Mouse (Mus musculus) embryonic facial prominence, embryonic 13.5 days (tissue): Measurements from ENCODE around the gene Etfrf1. TPM values are rescaled to one million over a fixed set of nuclear protein-coding genes. Genes with fewer than 3 reads are reported as not detected.

Experiments used
- ATAC-seq: fragments of 200-750 bp; cut with Nextera tagmentation; 2 replicates; pipeline ENCODE4 v1.8.0; 2017; ENCODE audit warnings: low read depth; ENCODE audit not compliant: insufficient number of reproducible peaks, insufficient read depth, low FRiP score, low TSS enrichment
- H3K27ac ChIP-seq: fragments of 300-500 bp; sonication (generic); 2 replicates; pipeline ENCODE4 v1.5.1; 2015; ENCODE audit warnings: moderate library complexity, mild to moderate bottlenecking, inconsistent platforms
- H3K27me3 ChIP-seq: fragments of 300-500 bp; sonication (generic); 2 replicates; pipeline ENCODE4 v1.6.1; 2015; ENCODE audit warnings: mild to moderate bottlenecking, inconsistent platforms
- H3K36me3 ChIP-seq: fragments of 300-500 bp; sonication (generic); 2 replicates; pipeline ENCODE4 v1.6.1; 2015; ENCODE audit warnings: mild to moderate bottlenecking, inconsistent platforms
- H3K4me1 ChIP-seq: fragments of 300-500 bp; sonication (generic); 2 replicates; pipeline ENCODE4 v1.6.1; 2015; ENCODE audit warnings: inconsistent platforms
- H3K4me2 ChIP-seq: fragments of 300-500 bp; sonication (generic); 2 replicates; pipeline ENCODE4 v1.6.1; 2015; ENCODE audit warnings: moderate library complexity, mild to moderate bottlenecking, inconsistent platforms
- H3K4me3 ChIP-seq: fragments of 300-500 bp; sonication (generic); 2 replicates; pipeline ENCODE4 v1.5.1; 2015; ENCODE audit warnings: mild to moderate bottlenecking, inconsistent platforms
- H3K9ac ChIP-seq: fragments of 300-500 bp; sonication (generic); 2 replicates; pipeline ENCODE4 v1.6.1; 2015; ENCODE audit warnings: mild to moderate bottlenecking, inconsistent platforms
- H3K9me3 ChIP-seq: fragments of 300-500 bp; sonication (generic); 2 replicates; pipeline ENCODE4 v1.6.1; 2016; ENCODE audit warnings: inconsistent platforms
- WGBS: fragments of 180-500 bp; shearing (Covaris S2); methylation state at CpG from one replicate; pipeline ENCODE4 v1.1.7; 2015; ENCODE audit warnings: mixed read lengths; 5-methylcytosine and 5-hydroxymethylcytosine counted together
- polyA plus RNA-seq: library from polyadenylated mRNA; unstranded; fragments of >200 nt; fragmentation: Nextera tagmentation; extraction: Ambion mirVana; gene quantifications from 2 replicates; pipeline ENCODE4 v1.2.1, GENCODE M21; 2015

Etfrf1 gene
- polyA plus RNA-seq, 1 experiment from 2014 or later: 37.3 TPM

GRCm38 (mm10) chr6:145197949-145198686, 12.8 kb upstream of the Etfrf1 start:
- H3K9me3 ChIP-seq: no peaks in the 10 kb centered on the region
- H3K4me3 ChIP-seq: no peak overlapping the region
- 94% methylated on average over 8 of the region's 8 CpGs for WGBS
- no peak overlapping the region for H3K9ac ChIP-seq
- no peak for ATAC-seq
- H3K36me3 ChIP-seq: no peaks in the 10 kb centered on the region
- no peaks in the 10 kb centered on the region for H3K27me3 ChIP-seq
- no peak overlapping the region for H3K4me2 ChIP-seq
- no peaks in the 10 kb centered on the region for H3K4me1 ChIP-seq
- H3K27ac ChIP-seq: no peak overlapping the region

GRCm38 (mm10) chr6:145202432-145203125, 8.4 kb upstream of the Etfrf1 start:
- Histone ChIP-seq H3K4me3 (no peak overlapping the region), H3K4me1 (no peaks in the 10 kb centered on the region), H3K4me2 (no peak overlapping the region), H3K27me3 (no peaks in the 10 kb centered on the region), H3K27ac (no peak overlapping the region), H3K9ac (no peak overlapping the region), H3K36me3 (no peaks in the 10 kb centered on the region), H3K9me3 (no peaks in the 10 kb centered on the region)
- no peak for ATAC-seq
- 80% methylated on average over 13 of the region's 13 CpGs for WGBS

- 84% methylated on average over 6 of the region's 6 CpGs for WGBS
- no peak overlapping the region for H3K9ac ChIP-seq
- H3K4me1 ChIP-seq: no peaks in the 10 kb centered on the region
- no peak overlapping the region for H3K27ac ChIP-seq
- H3K36me3 ChIP-seq: no peaks in the 10 kb centered on the region
- no peak overlapping the region for H3K4me3 ChIP-seq
- H3K4me2 ChIP-seq: no peak overlapping the region
- H3K27me3 ChIP-seq: no peaks in the 10 kb centered on the region
- H3K9me3 ChIP-seq: no peaks in the 10 kb centered on the region
- ATAC-seq: no peak
Measured at GRCm38 (mm10) chr6:145204440-145204839, 6.5 kb upstream of the Etfrf1 start.

- no peak overlapping the region; the same call in 1 of the 2 replicates for H3K27ac ChIP-seq
- H3K27me3 ChIP-seq: no peaks in the 10 kb centered on the region
- ATAC-seq: no peak
- no peaks in the 10 kb centered on the region for H3K9me3 ChIP-seq
- H3K9ac ChIP-seq: no peak overlapping the region
- no peak overlapping the region for H3K4me2 ChIP-seq
- H3K4me1 ChIP-seq: peaks cover 2% of the 10 kb centered on the region; the same call in 1 of the 2 replicates
- H3K4me3 ChIP-seq: no peak overlapping the region
- H3K36me3 ChIP-seq: no peaks in the 10 kb centered on the region
- 71% methylated on average over 10 of the region's 10 CpGs for WGBS
Measured at GRCm38 (mm10) chr6:145205142-145205541, 5.8 kb upstream of the Etfrf1 start.

- H3K27ac ChIP-seq: no peak overlapping the region; the same call in 1 of the 2 replicates
- no peaks in the 10 kb centered on the region for H3K27me3 ChIP-seq
- ATAC-seq: no peak
Measured at GRCm38 (mm10) chr6:145210056-145210680, 766 bp upstream of the Etfrf1 start.

GRCm38 (mm10) chr6:145211376-145212305, 707 bp downstream of the Etfrf1 start:
- Histone ChIP-seq H3K4me3 (peak overlapping the region; percentile 72), H3K27ac (peak overlapping the region; percentile 96), H3K4me2 (peak overlapping the region; percentile 73), H3K9me3 (no peaks in the 10 kb centered on the region), H3K9ac (peak overlapping the region; percentile 87), H3K36me3 (peaks cover 10% of the 10 kb centered on the region), H3K27me3 (no peaks in the 10 kb centered on the region), H3K4me1 (peaks cover 14% of the 10 kb centered on the region)
- WGBS: 4% methylated on average over 21 of the region's 21 CpGs
- peak; percentile 33; the same call in 1 of the 2 replicates for ATAC-seq

More at GRCm38 (mm10) chr6:145210056-145210680, 766 bp upstream of the Etfrf1 start:
- H3K4me3 ChIP-seq: peak overlapping the region; percentile 72
- H3K36me3 ChIP-seq: 0 out of 2 replicates have a peak, but pooled peaks cover 3% of the 10 kb centered on the region
- H3K9ac ChIP-seq: peak overlapping the region; percentile 52
- H3K4me1 ChIP-seq: peaks cover 14% of the 10 kb centered on the region
- 38% methylated on average over 8 of the region's 8 CpGs for WGBS
- H3K4me2 ChIP-seq: peak overlapping the region; percentile 73
- H3K9me3 ChIP-seq: no peaks in the 10 kb centered on the region

- WGBS: 77% methylated on average over 2 of the region's 2 CpGs
- Histone ChIP-seq H3K9ac (no peak overlapping the region), H3K4me2 (no peak overlapping the region), H3K4me1 (peaks cover 14% of the 10 kb centered on the region), H3K27me3 (no peaks in the 10 kb centered on the region), H3K36me3 (peaks cover 18% of the 10 kb centered on the region), H3K9me3 (no peaks in the 10 kb centered on the region), H3K4me3 (no peak overlapping the region), H3K27ac (no peak overlapping the region)
- ATAC-seq: no peak
Measured at GRCm38 (mm10) chr6:145213916-145214315, 3.0 kb downstream of the Etfrf1 start.

- Histone ChIP-seq H3K9ac (no peak overlapping the region), H3K27ac (no peak overlapping the region), H3K4me2 (no peak overlapping the region), H3K4me3 (no peak overlapping the region), H3K36me3 (peaks cover 28% of the 10 kb centered on the region), H3K9me3 (no peaks in the 10 kb centered on the region), H3K4me1 (peaks cover 8% of the 10 kb centered on the region), H3K27me3 (no peaks in the 10 kb centered on the region)
- 88% methylated on average over 3 of the region's 3 CpGs for WGBS
- no peak for ATAC-seq
Measured at GRCm38 (mm10) chr6:145215826-145216225, 4.9 kb downstream of the Etfrf1 start.

- WGBS: 90% methylated on average over 6 of the region's 6 CpGs
- H3K4me3 ChIP-seq: no peak overlapping the region
- no peak overlapping the region for H3K27ac ChIP-seq
- no peak overlapping the region for H3K9ac ChIP-seq
- peaks cover 22% of the 10 kb centered on the region for H3K36me3 ChIP-seq
- H3K27me3 ChIP-seq: no peaks in the 10 kb centered on the region
- H3K4me1 ChIP-seq: no peaks in the 10 kb centered on the region
- no peak overlapping the region for H3K4me2 ChIP-seq
- ATAC-seq: no peak
- no peaks in the 10 kb centered on the region for H3K9me3 ChIP-seq
Measured at GRCm38 (mm10) chr6:145224246-145224645, 13.3 kb downstream of the Etfrf1 start.

GRCm38 (mm10) chr6:145226296-145226695, 15.4 kb downstream of the Etfrf1 start:
- H3K9ac ChIP-seq: no peak overlapping the region
- no peaks in the 10 kb centered on the region for H3K9me3 ChIP-seq
- peaks cover 24% of the 10 kb centered on the region for H3K36me3 ChIP-seq
- no peak for ATAC-seq
- WGBS: 90% methylated on average over 3 of the region's 3 CpGs
- H3K4me3 ChIP-seq: no peak overlapping the region
- H3K27ac ChIP-seq: no peak overlapping the region
- H3K27me3 ChIP-seq: no peaks in the 10 kb centered on the region
- no peaks in the 10 kb centered on the region for H3K4me1 ChIP-seq
- no peak overlapping the region for H3K4me2 ChIP-seq

GRCm38 (mm10) chr6:145234391-145234790, 23.5 kb downstream of the Etfrf1 start:
- Histone ChIP-seq H3K9me3 (no peaks in the 10 kb centered on the region), H3K4me3 (no peak overlapping the region)
- WGBS: 83% methylated on average over 1 of the region's 1 CpGs

More at GRCm38 (mm10) chr6:145234391-145234790, 23.5 kb downstream of the Etfrf1 start:
- Histone ChIP-seq H3K27ac (no peak overlapping the region), H3K4me1 (no peaks in the 10 kb centered on the region), H3K9ac (no peak overlapping the region), H3K36me3 (peaks cover 22% of the 10 kb centered on the region), H3K4me2 (no peak overlapping the region), H3K27me3 (no peaks in the 10 kb centered on the region)
- ATAC-seq: no peak
